Comparison of ENCODE assay signal across 9 mouse cellular contexts in genomic region chr11:58238840-58239791, GRCm38 (mm10). TPM values are rescaled to one million over a fixed set of nuclear protein-coding genes. Genes with fewer than 3 reads are reported as not detected.
DNase-seq lines count a peak whose midpoint lies in the region; ATAC-seq and TF ChIP-seq lines count a peak whose summit lies in the region.
"Had no signal": no experiment of that assay in that cellular context is flagged by ENCODE, and none has a peak within 500 bp of the region (broad histone marks: within the 10 kb centered on the region; RNA-seq: fewer than 3 reads in every experiment).

No protein-coding gene starts in this region.

- ATAC-seq in forebrain, embryonic 16.5 days = peak; percentile 80
- ATAC-seq in hindbrain, postnatal 0 days = peak; percentile 93
- ATAC-seq in liver, embryonic 12.5 days = peak; percentile 85
- ATAC-seq in monocyte, adult 5-6 weeks (replicated peaks; ENCODE audit: insufficient number of reproducible peaks, low FRiP score, low TSS enrichment, poor library complexity, severe bottlenecking) = peak; percentile 70

- peak; percentile 33 for TF ChIP-seq POLR2A in ES-Bruce4 (IDR thresholded peaks at IDR 0.05; ENCODE audit: insufficient read depth, low read length)

- H3K27ac ChIP-seq in ES-Bruce4 (ENCODE audit: insufficient read depth, low read length) = no peak overlapping the region
- H3K27ac ChIP-seq in forebrain, embryonic 16.5 days (ENCODE audit: low read length) = no peak overlapping the region
- H3K27ac ChIP-seq in hindbrain, postnatal 0 days = no peak overlapping the region
- H3K27ac ChIP-seq in liver, embryonic 12.5 days = no peak overlapping the region

- no peak overlapping the region for H3K9ac ChIP-seq in ES-Bruce4 (ENCODE audit: low read depth, poor library complexity, severe bottlenecking)
- peak overlapping the region; percentile 59 for H3K9ac ChIP-seq in forebrain, embryonic 16.5 days (replicated peaks; ENCODE audit: low read depth, low read length)
- peak overlapping the region; percentile 50 for H3K9ac ChIP-seq in hindbrain, postnatal 0 days (replicated peaks; ENCODE audit: low read length)
- H3K9ac ChIP-seq in liver, embryonic 12.5 days = no peak overlapping the region

- TF ChIP-seq EP300 in ES-Bruce4 (IDR thresholded peaks at IDR 0.05; ENCODE audit: insufficient read depth, low read depth, low read length) = 0 out of 2 replicates have a peak, but pooled peaks have one; percentile 6

- TF ChIP-seq CTCF in ES-Bruce4 (IDR thresholded peaks at IDR 0.05; ENCODE audit: low read depth, low read length) = peak; percentile 78
- peak; percentile 56 for TF ChIP-seq CTCF in hindbrain, postnatal 0 days (IDR thresholded peaks at IDR 0.05; ENCODE audit: low read depth)

- peak overlapping the region; percentile 67 for H3K4me2 ChIP-seq in forebrain, embryonic 16.5 days (ENCODE audit: low read length)
- peak overlapping the region; percentile 49 for H3K4me2 ChIP-seq in hindbrain, postnatal 0 days (ENCODE audit: low read depth, low read length)
- H3K4me2 ChIP-seq in liver, embryonic 12.5 days = peak overlapping the region; percentile 60

- H3K4me1 ChIP-seq in ES-Bruce4 (ENCODE audit: control insufficient read depth, insufficient read depth, low read length) = no peaks in the 10 kb centered on the region
- peaks cover 6% of the 10 kb centered on the region; the same call in 1 of the 2 replicates for H3K4me1 ChIP-seq in forebrain, embryonic 16.5 days (replicated peaks; ENCODE audit: control insufficient read depth, insufficient read depth, low read length)
- no peaks in the 10 kb centered on the region for H3K4me1 ChIP-seq in hindbrain, postnatal 0 days (ENCODE audit: insufficient read depth, low read length)
- peaks cover 9% of the 10 kb centered on the region for H3K4me1 ChIP-seq in liver, embryonic 12.5 days

- H3K36me3 ChIP-seq in ES-Bruce4 (ENCODE audit: control insufficient read depth, insufficient read depth, low read length, poor library complexity, severe bottlenecking) = no peaks in the 10 kb centered on the region
- H3K36me3 ChIP-seq in forebrain, embryonic 16.5 days (ENCODE audit: control insufficient read depth, insufficient read depth) = no peaks in the 10 kb centered on the region
- no peaks in the 10 kb centered on the region for H3K36me3 ChIP-seq in hindbrain, postnatal 0 days (ENCODE audit: insufficient read depth, low read length)
- no peaks in the 10 kb centered on the region for H3K36me3 ChIP-seq in liver, embryonic 12.5 days

- peak overlapping the region; percentile 82 for H3K4me3 ChIP-seq in ES-Bruce4 (ENCODE audit: low read depth, low read length)
- H3K4me3 ChIP-seq in forebrain, embryonic 16.5 days (replicated peaks; ENCODE audit: low read length) = peak overlapping the region; percentile 48
- H3K4me3 ChIP-seq in hindbrain, postnatal 0 days (ENCODE audit: low read length) = peak overlapping the region; percentile 41
- peak overlapping the region; percentile 32 for H3K4me3 ChIP-seq in liver, embryonic 12.5 days

- peak; percentile 53 for DNase-seq in adrenal gland, postnatal 25 days
- peak; percentile 67 for DNase-seq in hindbrain, postnatal 0 days (ENCODE audit: low spot score)
- DNase-seq in thymus, postnatal 36 days = peak; percentile 42 to 62
- no peak for DNase-seq in left cerebral cortex, adult 8-10 months (ENCODE audit: low spot score in 2 of 2)

- H3K27me3 ChIP-seq in ES-Bruce4 (ENCODE audit: control insufficient read depth, insufficient read depth, low read length, poor library complexity, severe bottlenecking) = no peaks in the 10 kb centered on the region
- H3K27me3 ChIP-seq in forebrain, embryonic 16.5 days (replicated peaks; ENCODE audit: control insufficient read depth, insufficient read depth, low read length) = no peaks in the 10 kb centered on the region
- H3K27me3 ChIP-seq in hindbrain, postnatal 0 days (ENCODE audit: insufficient read depth, low read length) = no peaks in the 10 kb centered on the region
- peaks cover 6% of the 10 kb centered on the region; the same call in 1 of the 2 replicates for H3K27me3 ChIP-seq in liver, embryonic 12.5 days (replicated peaks)

- H3K9me3 ChIP-seq in ES-Bruce4 (replicated peaks; ENCODE audit: control insufficient read depth, insufficient read depth, low read length, poor library complexity, severe bottlenecking) = no peaks in the 10 kb centered on the region
- no peaks in the 10 kb centered on the region for H3K9me3 ChIP-seq in forebrain, embryonic 16.5 days (ENCODE audit: control insufficient read depth, low read length)
- H3K9me3 ChIP-seq in hindbrain, postnatal 0 days (ENCODE audit: low read length) = no peaks in the 10 kb centered on the region
- H3K9me3 ChIP-seq in liver, embryonic 12.5 days (replicated peaks) = no peaks in the 10 kb centered on the region

- WGBS in forebrain, embryonic 16.5 days = under 1% methylated on average over 37 of the region's 37 CpGs
- WGBS in hindbrain, postnatal 0 days = 2% methylated on average over 37 of the region's 37 CpGs
- WGBS in liver, embryonic 12.5 days (ENCODE audit: insufficient replicate concordance) = 2% methylated on average over 37 of the region's 37 CpGs

RNA-seq across cellular contexts. Expression of gene 4930438A08Rik, which starts 35.5 kb away (rescaled TPM):
- polyA plus RNA-seq in ES-Bruce4 (2011; ENCODE audit: insufficient read depth, insufficient read length, low read depth, missing spikeins) = not detected in 2 replicates
- not detected in 2 replicates for total RNA-seq in adrenal gland, postnatal 25 days (2021)
- not detected in 2 replicates for polyA plus RNA-seq in forebrain, embryonic 16.5 days (2015; fragmentation: Nextera tagmentation; extraction: Ambion mirVana)
- total RNA-seq in hindbrain, postnatal 0 days (2014; rRNA removed) = not detected in 2 replicates
- not detected in 2 replicates for polyA plus RNA-seq in hindbrain, postnatal 0 days (2015; fragmentation: Nextera tagmentation; extraction: Ambion mirVana)
- 0.14 and 0.43 TPM in 2 replicates for polyA plus RNA-seq in liver, embryonic 12.5 days (2016; fragmentation: Nextera tagmentation; extraction: Ambion mirVana)
- total RNA-seq in monocyte, adult 5-6 weeks (2017) = not detected in 3 replicates
- total RNA-seq in left cerebral cortex, adult 8-10 months (2022) = not detected
- total RNA-seq: gastrocnemius, postnatal 4 days had no signal

RNA-seq across cellular contexts. Expression of gene Irgm2, which starts 39.7 kb away (rescaled TPM):
- 5.4 and 5.6 TPM in 2 replicates for polyA plus RNA-seq in ES-Bruce4 (2011; ENCODE audit: insufficient read depth, insufficient read length, low read depth, missing spikeins)
- 10.6 and 14.0 TPM in 2 replicates for total RNA-seq in adrenal gland, postnatal 25 days (2021)
- 0.60 and 0.75 TPM in 2 replicates for polyA plus RNA-seq in forebrain, embryonic 16.5 days (2015; fragmentation: Nextera tagmentation; extraction: Ambion mirVana)
- 1.2 and 1.8 TPM in 2 replicates for total RNA-seq in hindbrain, postnatal 0 days (2014; rRNA removed)
- 0.80 and 1.6 TPM in 2 replicates for polyA plus RNA-seq in hindbrain, postnatal 0 days (2015; fragmentation: Nextera tagmentation; extraction: Ambion mirVana)
- polyA plus RNA-seq in liver, embryonic 12.5 days (2016; fragmentation: Nextera tagmentation; extraction: Ambion mirVana) = 2.9 and 3.0 TPM in 2 replicates
- 8.8 to 21.7 TPM (median 12.9 TPM) in 3 replicates for total RNA-seq in monocyte, adult 5-6 weeks (2017)
- total RNA-seq in left cerebral cortex, adult 8-10 months (2022) = 1 to 10 TPM; 2.0 to 3.3 (median 2.7) TPM

RNA-seq across cellular contexts. Expression of gene Igtp, which starts 39.8 kb away (rescaled TPM):
- polyA plus RNA-seq in ES-Bruce4 (2011; ENCODE audit: insufficient read depth, insufficient read length, low read depth, missing spikeins) = 9.9 and 10.1 TPM in 2 replicates
- 8.8 and 11.8 TPM in 2 replicates for total RNA-seq in adrenal gland, postnatal 25 days (2021)
- polyA plus RNA-seq in forebrain, embryonic 16.5 days (2015; fragmentation: Nextera tagmentation; extraction: Ambion mirVana) = 1.3 and 1.5 TPM in 2 replicates
- total RNA-seq in hindbrain, postnatal 0 days (2014; rRNA removed) = 2.7 and 6.3 TPM in 2 replicates
- 2.1 and 3.0 TPM in 2 replicates for polyA plus RNA-seq in hindbrain, postnatal 0 days (2015; fragmentation: Nextera tagmentation; extraction: Ambion mirVana)
- 6.3 and 6.4 TPM in 2 replicates for polyA plus RNA-seq in liver, embryonic 12.5 days (2016; fragmentation: Nextera tagmentation; extraction: Ambion mirVana)
- total RNA-seq in monocyte, adult 5-6 weeks (2017) = 18.7 to 31.1 TPM (median 19.5 TPM) in 3 replicates
- 1 to 10 TPM; 4.5 to 6.8 (median 5.5) TPM for total RNA-seq in left cerebral cortex, adult 8-10 months (2022)

Comparison
In these comparisons a context has a peak if more than half of its experiments do, and no peak if none do; other contexts are left out.
1. H3K4me3 ChIP-seq: peak in every context shown above with its lines; median percentile 82 in ES-Bruce4; 48 in forebrain, embryonic 16.5 days; 41 in hindbrain, postnatal 0 days; 32 in liver, embryonic 12.5 days.
2. H3K9ac ChIP-seq: peak in forebrain, embryonic 16.5 days (single experiment) and hindbrain, postnatal 0 days (single experiment); none in ES-Bruce4 (single experiment) and liver, embryonic 12.5 days (single experiment).
3. DNase-seq: peak in adrenal gland, postnatal 25 days (single experiment), hindbrain, postnatal 0 days (single experiment) and thymus, postnatal 36 days (2 of 2); none in left cerebral cortex, adult 8-10 months (0 of 2).
4. Peak in every context shown above with its lines, with median percentiles within 50 percentile points of each other: ATAC-seq and H3K4me2 ChIP-seq.